ENCODE assay signal across 9 mouse cellular contexts in the genomic region with DNA sequence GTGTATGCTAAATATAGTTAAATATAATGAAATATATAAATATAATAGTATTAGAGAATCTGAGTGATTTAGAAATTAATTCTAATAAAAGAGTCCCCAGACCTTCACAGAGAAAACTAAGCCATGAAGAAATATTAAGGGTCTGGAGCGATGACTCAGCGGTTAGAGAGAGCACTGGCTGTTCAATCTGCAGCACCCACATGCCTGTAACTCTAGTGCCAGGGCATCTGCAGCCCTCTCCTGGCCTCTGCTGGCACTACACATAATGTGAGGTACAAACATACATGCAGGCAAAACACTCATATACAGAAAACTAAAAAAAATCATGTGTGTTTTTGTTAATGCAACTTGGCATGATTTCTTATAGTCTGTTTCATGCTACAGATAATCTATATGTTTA. TPM values are rescaled to one million over a fixed set of nuclear protein-coding genes. Genes with fewer than 3 reads are reported as not detected.
DNase-seq lines count a peak whose midpoint lies in the region; ATAC-seq lines count a peak whose summit lies in the region.
"Had no signal": no experiment of that assay in that cellular context is flagged by ENCODE, and none has a peak within 500 bp of the region (broad histone marks: within the 10 kb centered on the region; RNA-seq: fewer than 3 reads in every experiment).

No protein-coding gene starts in this region.

- no peak overlapping the region for H3K27ac ChIP-seq in liver, embryonic 12.5 days
- H3K27ac ChIP-seq: limb, embryonic 13.5 days had no signal

- no peak for ATAC-seq in liver, embryonic 12.5 days

- no peaks in the 10 kb centered on the region for H3K4me1 ChIP-seq in liver, embryonic 12.5 days
- H3K4me1 ChIP-seq: limb, embryonic 13.5 days had no signal

- peaks cover 44% of the 10 kb centered on the region for H3K36me3 ChIP-seq in liver, embryonic 12.5 days

- no peak overlapping the region for H3K4me2 ChIP-seq in liver, embryonic 12.5 days
- H3K4me2 ChIP-seq: limb, embryonic 13.5 days had no signal

- H3K9me3 ChIP-seq in liver, embryonic 12.5 days (replicated peaks), result no peaks in the 10 kb centered on the region
- H3K9me3 ChIP-seq: limb, embryonic 13.5 days had no signal

- peak; percentile 38 for DNase-seq in liver
- peak; percentile 45 for DNase-seq in MN1 (ENCODE audit: low spot score)
- DNase-seq in fibroblast of lung, adult 2 months (ENCODE audit: low read depth), result peak; percentile 9
- peak; percentile 5 for DNase-seq in retina, postnatal 7 days (ENCODE audit: low read depth, low spot score)
- DNase-seq in neural tube, embryonic 10.5 days (ENCODE audit: extremely low spot score, low spot score), result no peak
- no peak for DNase-seq in gastrocnemius, postnatal 4 days (ENCODE audit: low spot score in 2 of 2)
- no peak for DNase-seq in gastrocnemius, postnatal 25 days

- WGBS in liver, embryonic 12.5 days (ENCODE audit: insufficient replicate concordance), result 93% methylated on average over 2 of the region's 2 CpGs

- H3K27me3 ChIP-seq in liver, embryonic 12.5 days (replicated peaks), result no peaks in the 10 kb centered on the region
- H3K27me3 ChIP-seq: limb, embryonic 13.5 days had no signal

- H3K9ac ChIP-seq in liver, embryonic 12.5 days, result no peak overlapping the region
- H3K9ac ChIP-seq: limb, embryonic 13.5 days had no signal

- H3K4me3 ChIP-seq in liver, embryonic 12.5 days, result no peak overlapping the region
- H3K4me3 ChIP-seq: limb, embryonic 13.5 days had no signal

RNA-seq across cellular contexts. Expression of a gene that starts 18.4 kb away (rescaled TPM):
- polyA plus RNA-seq in liver, embryonic 12.5 days (2016; fragmentation: Nextera tagmentation; extraction: Ambion mirVana), result 10.6 and 11.5 TPM in 2 replicates
- total RNA-seq in gastrocnemius, postnatal 4 days (2021), result 10 to 100 TPM; 11.2 to 12.5 TPM
- total RNA-seq in gastrocnemius, postnatal 25 days (2021), result 1 to 10 TPM; 6.4 to 8.3 TPM

RNA-seq across cellular contexts. Expression of a gene that starts 23.7 kb away (rescaled TPM):
- 0.11 TPM in 1 of 2 replicates, not detected in the other for polyA plus RNA-seq in liver, embryonic 12.5 days (2016; fragmentation: Nextera tagmentation; extraction: Ambion mirVana)
- total RNA-seq in gastrocnemius, postnatal 4 days (2021), result not detected
- total RNA-seq in gastrocnemius, postnatal 25 days (2021), result not detected
- polyA plus RNA-seq: limb, embryonic 13.5 days had no signal

RNA-seq across cellular contexts. Expression of a gene that starts 34.8 kb away (rescaled TPM):
- polyA plus RNA-seq in liver, embryonic 12.5 days (2016; fragmentation: Nextera tagmentation; extraction: Ambion mirVana), result 14.2 and 15.6 TPM in 2 replicates
- total RNA-seq in gastrocnemius, postnatal 4 days (2021), result 10 to 100 TPM; 10.9 to 14.7 TPM
- total RNA-seq in gastrocnemius, postnatal 25 days (2021), result 1 to 10 TPM; 8.5 to 8.7 TPM

RNA-seq across cellular contexts. Expression of a gene that starts 46.0 kb away (rescaled TPM):
- 235 and 236 TPM in 2 replicates for polyA plus RNA-seq in liver, embryonic 12.5 days (2016; fragmentation: Nextera tagmentation; extraction: Ambion mirVana)
- total RNA-seq in gastrocnemius, postnatal 4 days (2021), result 100 to 1,000 TPM; 270 to 275 TPM
- total RNA-seq in gastrocnemius, postnatal 25 days (2021), result 100 to 1,000 TPM; 430 to 453 TPM

RNA-seq across cellular contexts. Expression of a gene that starts 46.1 kb away (rescaled TPM):
- 4.3 and 4.4 TPM in 2 replicates for polyA plus RNA-seq in liver, embryonic 12.5 days (2016; fragmentation: Nextera tagmentation; extraction: Ambion mirVana)
- total RNA-seq in gastrocnemius, postnatal 4 days (2021), result 1 to 10 TPM; 2.5 to 3.6 TPM
- total RNA-seq in gastrocnemius, postnatal 25 days (2021), result 1 to 10 TPM; 1.8 to 2.8 TPM

Comparison
In these comparisons a context has a peak if more than half of its experiments do, and no peak if none do; other contexts are left out.
1. DNase-seq: peak in liver (single experiment), MN1 (single experiment), fibroblast of lung, adult 2 months (single experiment) and retina, postnatal 7 days (single experiment); none in neural tube, embryonic 10.5 days (single experiment), gastrocnemius, postnatal 4 days (0 of 2) and gastrocnemius, postnatal 25 days (single experiment).